9 mouse cellular contexts compared by ENCODE assay signal in the genomic region with DNA sequence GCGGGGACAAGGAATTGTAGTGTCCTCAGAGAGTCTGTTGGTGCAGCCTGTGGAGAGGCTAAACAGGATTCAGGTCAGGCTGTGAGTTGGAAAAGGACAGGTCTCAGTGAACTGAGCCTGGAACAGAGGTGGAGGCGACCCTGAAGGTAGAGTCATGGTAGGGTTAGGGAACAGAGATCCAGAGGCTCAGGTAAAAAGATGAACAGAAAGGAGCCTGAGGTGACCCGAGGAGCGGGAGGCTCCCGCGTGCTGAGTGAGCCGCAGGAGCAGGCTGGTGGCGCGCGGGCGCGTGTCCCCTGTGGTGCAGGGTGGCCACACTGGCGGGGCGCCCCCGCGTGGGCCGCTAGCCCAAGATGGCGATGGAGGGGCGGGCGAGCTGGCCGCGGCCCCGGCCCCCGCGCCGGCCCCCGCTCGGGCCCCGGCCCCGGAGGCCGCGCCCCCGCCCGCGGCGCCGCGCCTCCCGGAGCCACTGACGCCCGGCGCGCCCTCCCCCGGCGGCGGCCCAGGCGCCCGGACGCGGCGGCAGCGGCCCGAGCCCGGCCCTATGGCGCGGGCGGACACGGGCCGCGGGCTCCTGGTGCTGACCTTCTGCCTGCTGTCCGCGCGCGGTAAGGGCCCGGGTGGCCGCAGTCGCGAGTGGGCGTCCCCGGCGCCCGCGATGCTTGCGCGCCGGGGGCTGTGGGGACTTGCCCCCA. TPM values are rescaled to one million over a fixed set of nuclear protein-coding genes. Genes with fewer than 3 reads are reported as not detected.
DNase-seq lines count a peak whose midpoint lies in the region; ATAC-seq and TF ChIP-seq lines count a peak whose summit lies in the region.
"Had no signal": no experiment of that assay in that cellular context is flagged by ENCODE, and none has a peak within 500 bp of the region (broad histone marks: within the 10 kb centered on the region; RNA-seq: fewer than 3 reads in every experiment).

A gene (plus strand): TSS at position 496 of the 695 bp plus-strand sequence.

- peak within 1 kb of the TSS; percentile 62 for H3K4me3 ChIP-seq in layer of hippocampus, adult 2 months
- H3K4me3 ChIP-seq in embryonic facial prominence, embryonic 11.5 days (ENCODE audit: low read depth, low read length): peak within 1 kb of the TSS; percentile 79
- H3K4me3 ChIP-seq in heart, embryonic 15.5 days: peak within 1 kb of the TSS; percentile 71
- H3K4me3 ChIP-seq in neural tube, embryonic 13.5 days: peak within 1 kb of the TSS; percentile 77

- ATAC-seq in embryonic facial prominence, embryonic 11.5 days (replicated peaks; ENCODE audit: insufficient number of reproducible peaks, low FRiP score, low TSS enrichment, low read depth): no peak
- ATAC-seq in heart, embryonic 15.5 days (replicated peaks; ENCODE audit: insufficient number of reproducible peaks, insufficient read depth, low FRiP score, low read depth): peak; percentile 34
- ATAC-seq in neural tube, embryonic 13.5 days (ENCODE audit: low read depth): peak; percentile 16

- H3K9ac ChIP-seq in embryonic facial prominence, embryonic 11.5 days (replicated peaks; ENCODE audit: low read length): peak within 1 kb of the TSS; percentile 85
- peak within 1 kb of the TSS; percentile 70 for H3K9ac ChIP-seq in heart, embryonic 15.5 days
- peak within 1 kb of the TSS; percentile 89 for H3K9ac ChIP-seq in neural tube, embryonic 13.5 days

- no peaks in the 10 kb centered on the region for H3K36me3 ChIP-seq in embryonic facial prominence, embryonic 11.5 days (replicated peaks; ENCODE audit: control insufficient read depth, insufficient read depth, low read depth, low read length)
- no peaks in the 10 kb centered on the region for H3K36me3 ChIP-seq in heart, embryonic 15.5 days
- no peaks in the 10 kb centered on the region for H3K36me3 ChIP-seq in neural tube, embryonic 13.5 days

- no peaks in the 10 kb centered on the region for H3K27me3 ChIP-seq in embryonic facial prominence, embryonic 11.5 days (ENCODE audit: control insufficient read depth, insufficient read depth, low read length)
- H3K27me3 ChIP-seq in heart, embryonic 15.5 days: no peaks in the 10 kb centered on the region
- H3K27me3 ChIP-seq in neural tube, embryonic 13.5 days: no peaks in the 10 kb centered on the region

- intact Hi-C loops in left cerebral cortex, postnatal 36 days (cut with DNase I): no loop called here

- WGBS in embryonic facial prominence, embryonic 11.5 days: 1% methylated on average over 40 of the region's 76 CpGs
- 1% methylated on average over 59 of the region's 76 CpGs for WGBS in heart, embryonic 15.5 days
- WGBS in neural tube, embryonic 13.5 days: 2% methylated on average over 46 of the region's 76 CpGs

- no peak for DNase-seq in layer of hippocampus, adult 2 months (ENCODE audit: low spot score in 2 of 2)
- DNase-seq in layer of hippocampus, adult 9-11 months: no peak
- peak; percentile 64 for DNase-seq in adrenal gland, adult 2 months
- DNase-seq in embryonic facial prominence, embryonic 11.5 days (ENCODE audit: low spot score): peak; percentile 66
- DNase-seq in left cerebral cortex, postnatal 36 days (ENCODE audit: low spot score in 2 of 2): peak; percentile 51 to 52
- no peak for DNase-seq in thymus, postnatal 0 days (ENCODE audit: low spot score)

- H3K9me3 ChIP-seq in embryonic facial prominence, embryonic 11.5 days (replicated peaks; ENCODE audit: control insufficient read depth, low read length): no peaks in the 10 kb centered on the region
- no peaks in the 10 kb centered on the region for H3K9me3 ChIP-seq in heart, embryonic 15.5 days (replicated peaks)
- H3K9me3 ChIP-seq in neural tube, embryonic 13.5 days: no peaks in the 10 kb centered on the region

- H3K4me2 ChIP-seq in embryonic facial prominence, embryonic 11.5 days (ENCODE audit: low read depth, low read length): peak within 1 kb of the TSS; percentile 100
- peak within 1 kb of the TSS; percentile 96 for H3K4me2 ChIP-seq in heart, embryonic 15.5 days
- H3K4me2 ChIP-seq in neural tube, embryonic 13.5 days: peak within 1 kb of the TSS; percentile 98

- peak within 1 kb of the TSS; percentile 88 for H3K27ac ChIP-seq in layer of hippocampus, adult 2 months
- peak within 1 kb of the TSS; percentile 65 for H3K27ac ChIP-seq in embryonic facial prominence, embryonic 11.5 days (replicated peaks; ENCODE audit: low read depth, low read length)
- H3K27ac ChIP-seq in heart, embryonic 15.5 days: peak within 1 kb of the TSS; percentile 82
- H3K27ac ChIP-seq in neural tube, embryonic 13.5 days (replicated peaks): peak within 1 kb of the TSS; percentile 79
- H3K27ac ChIP-seq: macrophage had no signal

- no peak for TF ChIP-seq CTCF in layer of hippocampus, adult 2 months (conservative IDR thresholded peaks at IDR 0.05)

- no peaks in the 10 kb centered on the region for H3K4me1 ChIP-seq in embryonic facial prominence, embryonic 11.5 days (ENCODE audit: control insufficient read depth, insufficient read depth, low read length)
- H3K4me1 ChIP-seq in heart, embryonic 15.5 days (replicated peaks): peaks cover 19% of the 10 kb centered on the region
- H3K4me1 ChIP-seq in neural tube, embryonic 13.5 days (replicated peaks): peaks cover 31% of the 10 kb centered on the region

RNA-seq across cellular contexts. Expression of the gene that starts here (rescaled TPM):
- total RNA-seq in layer of hippocampus, adult 2 months (2021): 10 to 100 TPM; 34.7 to 38.8 TPM
- total RNA-seq in adrenal gland, adult 2 months (2021): 10 to 100 TPM; 22.5 to 33.7 TPM
- polyA plus RNA-seq in adrenal gland, adult 2 months (2012; rRNA removed): 37.5 and 38.9 TPM in 2 replicates
- polyA plus RNA-seq in embryonic facial prominence, embryonic 11.5 days (2014; fragmentation: Nextera tagmentation; extraction: Ambion mirVana): 11.8 and 12.4 TPM in 2 replicates
- polyA plus RNA-seq in heart, embryonic 15.5 days (2015; fragmentation: Nextera tagmentation; extraction: Ambion mirVana): 9.1 and 13.0 TPM in 2 replicates
- total RNA-seq in left cerebral cortex, postnatal 36 days (2021): 10 to 100 TPM; 24.9 to 30.8 TPM
- polyA plus RNA-seq in neural tube, embryonic 13.5 days (2015; fragmentation: Nextera tagmentation; extraction: Ambion mirVana): 8.9 and 10.3 TPM in 2 replicates
- polyA plus RNA-seq in thymus, postnatal 0 days (2015; fragmentation: Nextera tagmentation; extraction: Ambion mirVana): 4.9 and 5.0 TPM in 2 replicates

Comparison
In these comparisons a context has a peak if more than half of its experiments do, and no peak if none do; other contexts are left out.
1. DNase-seq: peak in adrenal gland, adult 2 months (single experiment), embryonic facial prominence, embryonic 11.5 days (single experiment) and left cerebral cortex, postnatal 36 days (2 of 2); none in layer of hippocampus, adult 2 months (0 of 2), layer of hippocampus, adult 9-11 months (single experiment) and thymus, postnatal 0 days (single experiment).
2. Peak in every context shown above with its lines, with median percentiles within 50 percentile points of each other: H3K27ac ChIP-seq, H3K4me3 ChIP-seq, H3K4me2 ChIP-seq and H3K9ac ChIP-seq.